Mouse (Mus musculus) R1 (cell line): ENCODE data around the gene Trp73.

ENCODE experiments used
- DNase-seq: peaks from one replicate; pipeline ENCODE4 v3.0.0-alpha.2; 2018; ENCODE audit warnings: low read depth, low spot score

The Trp73 gene

DNA sequence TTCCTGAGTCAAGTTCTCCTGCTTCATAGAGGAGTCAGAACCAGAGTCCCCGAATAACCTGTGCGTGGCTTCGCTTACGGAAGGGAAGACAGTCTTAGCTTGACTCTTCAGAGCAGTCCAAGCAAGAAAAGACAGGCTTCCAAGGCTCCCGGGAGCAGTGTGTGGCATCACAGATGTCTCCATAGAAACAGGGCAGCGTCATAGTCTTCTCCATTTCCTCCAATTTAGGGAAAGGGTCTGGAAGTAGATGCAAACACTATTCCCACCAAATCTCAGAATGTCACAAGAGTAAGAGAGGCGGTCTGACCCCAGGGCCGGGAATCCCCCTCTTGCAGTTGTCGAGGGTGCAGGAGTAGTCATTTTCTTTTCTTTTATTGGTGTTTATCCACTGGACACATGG lies 97.4 kb downstream of the Trp73 start, which contains the start of gene Ccdc27:
TSS of gene Ccdc27 (minus strand) at position 101 of the 400 bp plus-strand sequence.
- no peak for DNase-seq

DNA sequence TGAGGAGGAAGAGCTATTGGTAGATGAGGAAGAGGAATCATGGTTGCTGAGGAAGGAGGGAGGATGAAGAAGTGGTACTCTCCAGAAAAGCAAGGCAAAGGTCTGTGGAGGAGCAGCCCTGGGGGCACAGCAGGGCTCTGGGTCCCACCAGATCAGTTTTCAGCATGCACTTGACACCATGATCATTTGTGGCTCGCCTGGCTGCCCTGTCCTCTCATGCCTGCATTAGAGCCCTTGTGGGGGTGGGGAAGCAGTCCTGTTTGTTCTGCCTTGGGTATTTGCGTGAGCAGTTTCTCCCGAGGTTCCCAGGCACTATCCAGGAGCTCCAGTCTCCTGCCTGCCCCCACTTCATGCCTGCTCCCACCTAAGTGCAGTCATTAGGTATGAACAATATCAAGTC lies 102.9 kb downstream of the Trp73 start:
- no peak for DNase-seq

DNA sequence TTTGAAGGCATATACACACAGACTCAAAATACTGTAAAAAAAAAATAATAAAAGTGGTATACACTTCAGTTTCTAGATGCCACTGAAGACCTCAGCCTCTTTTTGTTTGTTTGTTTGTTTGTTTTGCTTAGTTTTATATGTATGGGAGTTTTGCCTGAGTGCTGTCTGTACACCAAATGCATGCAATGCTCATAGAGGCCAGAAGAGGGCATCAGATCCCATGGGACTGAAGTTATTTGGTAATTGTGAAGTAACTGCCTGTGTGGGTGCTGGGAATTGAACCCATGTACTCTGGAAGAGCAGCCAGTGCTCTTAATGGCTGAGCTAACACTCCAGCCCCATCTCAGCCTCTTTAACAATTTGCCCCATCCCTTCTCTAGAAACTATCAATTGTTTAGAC lies 111.4 kb downstream of the Trp73 start:
- DNase-seq, result peak; percentile 56

DNA sequence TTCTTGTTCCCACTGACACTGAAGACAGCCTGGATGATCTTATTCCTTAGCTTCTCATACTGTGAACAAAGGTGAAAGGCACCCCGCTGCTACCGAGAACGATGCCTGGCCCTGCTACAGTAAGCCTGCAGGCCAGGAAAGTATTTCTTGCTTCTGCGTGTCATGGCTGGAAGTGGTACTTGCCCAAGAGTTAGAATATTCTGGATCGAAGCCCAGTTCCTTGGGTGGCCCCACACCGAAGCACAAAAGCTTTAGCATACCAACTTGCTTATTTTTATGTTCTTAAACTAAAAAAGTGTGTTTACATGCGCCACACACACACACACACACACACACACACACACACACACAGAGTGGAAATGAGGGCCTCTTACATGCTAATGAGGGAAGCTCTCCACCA lies 111.9 kb downstream of the Trp73 start:
- no peak for DNase-seq

DNA sequence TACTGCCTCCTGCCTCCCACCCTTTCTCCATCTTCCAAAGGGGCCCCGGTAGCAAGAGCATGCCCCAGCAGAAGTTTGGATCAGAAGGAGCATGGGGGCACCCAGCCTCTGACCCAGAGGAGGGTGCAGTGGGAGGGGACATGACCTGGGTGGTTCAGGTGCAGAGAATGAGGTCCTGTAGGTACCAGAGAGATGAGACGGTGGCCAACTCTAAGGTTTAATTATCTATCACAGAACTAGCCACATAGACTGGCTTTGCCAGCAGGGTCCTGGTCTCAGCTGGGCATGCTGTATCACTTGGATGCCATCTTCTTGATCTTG lies 113.6 kb downstream of the Trp73 start:
- no peak for DNase-seq

DNA sequence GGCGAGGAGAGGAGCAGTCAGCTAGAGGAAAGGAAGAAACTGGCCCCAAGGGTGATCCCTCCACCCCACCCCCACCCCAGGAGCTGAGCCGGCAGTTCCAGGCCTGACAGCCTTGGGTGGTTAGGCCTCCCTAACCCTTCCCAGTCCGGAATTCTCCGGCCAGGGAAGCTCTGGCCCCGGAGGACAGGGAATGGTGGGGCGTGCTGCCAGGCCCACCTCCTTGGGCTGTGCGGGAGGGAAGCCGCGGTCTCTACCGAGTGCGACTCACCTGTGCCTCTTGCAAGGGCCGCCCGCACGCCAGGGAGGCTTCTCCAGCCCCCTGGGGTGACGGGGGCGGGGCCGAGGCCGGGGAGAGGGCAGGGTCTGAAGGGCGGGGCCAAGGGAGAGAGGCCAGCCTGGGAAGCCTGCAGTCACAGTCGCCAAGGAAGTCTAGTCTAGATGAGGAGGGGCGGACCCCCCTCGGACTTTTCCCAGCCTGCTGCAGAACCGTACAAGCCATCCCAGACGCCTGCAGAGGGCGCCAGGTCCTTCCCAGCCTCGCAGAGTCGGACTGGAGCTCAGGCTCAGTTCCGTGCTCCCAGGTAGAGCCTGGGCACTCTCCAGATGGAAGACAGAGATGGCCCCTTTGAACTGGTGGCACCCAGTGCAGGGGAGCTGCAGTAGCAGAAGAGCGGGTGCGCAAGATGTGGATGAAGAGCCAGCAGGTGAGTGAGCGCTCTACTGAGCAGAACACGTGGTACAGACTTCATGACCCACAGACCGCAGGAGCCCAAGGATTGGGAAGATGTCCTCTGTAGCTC lies 114.2 kb downstream of the Trp73 start, which contains the start of gene Smim1:
TSS of gene Smim1 (minus strand) at position 590 of the 800 bp plus-strand sequence.
- DNase-seq, result peak; percentile 85

DNA sequence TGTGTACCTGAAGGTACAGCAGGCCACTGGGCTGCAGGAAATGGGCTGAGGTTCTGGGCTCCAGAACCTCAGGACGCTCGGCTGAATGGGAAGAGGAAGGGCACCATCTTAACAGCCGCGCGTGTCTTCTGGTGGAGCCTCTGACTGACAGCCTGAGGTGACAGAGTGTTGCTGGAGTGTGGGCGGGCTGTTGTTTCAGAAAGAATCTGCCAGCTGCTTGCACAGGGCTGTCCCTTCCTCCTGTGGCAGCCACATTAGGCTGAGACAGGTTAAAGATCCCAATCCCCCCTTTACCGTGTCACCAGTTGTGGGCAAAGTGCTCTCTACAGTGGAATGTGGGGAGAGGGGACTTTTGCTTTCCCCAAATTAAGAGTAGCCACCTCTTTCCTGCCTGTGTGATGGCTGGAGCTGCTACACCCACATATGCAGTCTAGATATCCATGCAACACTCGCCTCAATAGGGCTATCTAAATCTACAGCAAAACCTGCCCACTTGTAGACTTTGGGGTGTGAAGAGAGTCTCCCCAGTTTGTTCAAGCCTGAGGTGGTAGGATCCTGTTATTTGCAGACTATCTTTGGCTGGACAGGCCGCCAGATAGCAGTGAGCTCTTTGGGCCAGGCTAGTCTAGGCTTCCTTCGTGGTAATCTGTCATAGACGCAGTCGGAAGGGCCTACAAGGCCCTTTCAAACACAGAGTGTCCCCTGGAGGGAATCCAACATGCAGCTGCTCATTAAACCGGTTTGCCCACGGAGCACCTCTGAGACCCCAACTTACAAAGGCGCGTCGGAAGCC lies 115.1 kb downstream of the Trp73 start:
- no peak for DNase-seq

DNA sequence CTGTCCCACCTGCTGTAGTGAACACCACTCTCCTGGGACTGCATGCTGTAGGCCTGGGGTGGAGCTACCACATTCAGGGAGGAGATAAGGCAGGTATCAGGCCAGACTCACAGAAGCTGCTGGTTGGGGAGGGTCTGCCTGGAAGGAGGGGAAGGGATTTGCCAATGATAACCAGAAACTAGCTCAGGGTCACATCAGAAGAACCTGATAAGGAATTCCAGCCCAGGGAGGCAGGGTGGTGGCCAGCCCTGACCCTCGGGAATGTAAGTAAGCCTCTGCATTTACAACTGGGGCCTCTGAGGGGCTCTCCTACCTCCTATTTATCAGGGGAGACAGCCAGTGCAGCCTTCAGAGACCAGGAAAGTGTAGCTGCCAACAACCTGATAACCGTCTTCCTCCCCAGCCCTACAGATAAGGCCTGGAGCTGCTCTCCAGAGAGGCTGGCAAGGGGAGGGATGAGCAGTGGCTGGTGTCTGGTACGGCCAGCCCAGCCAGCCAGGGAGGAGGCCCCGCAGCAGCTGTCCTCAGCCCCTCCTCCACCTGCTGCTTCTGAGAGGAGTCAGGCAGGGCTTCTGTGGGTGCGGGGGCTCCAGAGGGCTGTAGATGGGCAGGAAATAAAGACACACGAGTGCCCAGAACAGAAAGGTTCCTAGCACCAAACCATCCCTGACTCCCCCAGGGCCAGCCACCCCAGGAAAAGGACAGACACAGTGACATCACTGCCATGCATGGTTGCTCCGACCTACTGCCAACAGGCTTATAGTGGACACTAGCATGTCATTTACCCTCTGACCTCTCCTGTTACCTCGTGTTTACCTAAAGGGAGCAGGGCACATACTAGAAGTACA lies 116.0 kb downstream of the Trp73 start:
- DNase-seq, result no peak

DNA sequence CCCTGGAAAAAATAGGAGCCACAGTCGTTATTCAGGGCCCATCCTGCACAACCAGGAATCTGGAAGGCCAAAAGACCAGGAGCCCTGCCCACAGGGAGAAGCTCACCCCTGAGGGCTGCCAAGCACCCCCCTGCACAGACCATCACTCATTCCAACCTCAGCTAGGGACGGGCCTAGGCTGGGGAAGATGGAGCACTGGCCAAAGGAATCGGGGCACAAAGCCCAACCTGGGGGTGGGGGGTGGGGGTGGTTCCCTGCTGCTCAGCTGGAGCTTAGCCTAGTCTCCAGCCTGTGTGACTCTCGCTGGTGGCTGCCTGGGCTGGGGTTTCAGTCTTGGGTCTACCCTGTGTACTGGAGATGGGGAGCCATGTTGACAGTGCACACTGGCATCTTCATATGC lies 117.2 kb downstream of the Trp73 start:
- no peak for DNase-seq

DNA sequence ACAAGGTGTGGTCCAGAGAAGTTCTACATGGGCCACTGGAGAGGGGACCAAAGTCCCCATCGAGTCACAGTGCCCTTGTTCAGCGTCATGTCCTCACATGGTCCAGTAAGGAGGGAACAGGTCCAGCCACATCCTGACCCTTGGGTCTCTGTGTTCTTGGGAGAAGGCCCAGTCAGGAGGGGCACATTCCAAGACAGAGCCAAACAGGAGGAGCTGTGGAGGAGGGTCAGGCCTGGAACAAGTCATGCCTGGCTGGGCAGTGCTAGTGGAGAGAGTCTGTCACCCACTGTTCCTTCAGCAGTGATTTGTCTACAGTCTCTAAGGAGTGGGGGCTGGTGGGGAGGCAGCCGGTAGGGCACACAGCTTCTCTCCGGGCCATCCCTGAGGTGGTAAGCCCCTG lies 117.6 kb downstream of the Trp73 start:
- DNase-seq, result no peak

DNA sequence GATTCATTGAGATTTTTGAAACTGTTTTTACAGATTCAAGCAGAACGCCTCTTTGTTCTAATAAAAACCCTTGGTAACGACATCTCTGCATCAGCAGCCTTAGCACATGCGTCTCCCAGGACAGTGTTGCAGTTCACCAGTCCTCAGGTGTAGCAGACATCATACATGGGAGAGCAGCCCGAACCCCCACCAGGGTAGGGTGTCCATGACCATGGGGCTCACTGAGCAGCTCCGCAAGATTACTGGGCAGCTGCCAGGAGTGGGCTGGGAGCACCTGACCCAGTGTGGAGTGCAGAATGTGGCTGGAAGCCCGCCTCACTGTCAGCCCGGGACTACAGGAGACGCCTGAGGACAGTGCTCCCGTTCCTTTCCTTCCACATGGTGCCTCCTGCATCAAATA lies 118.6 kb downstream of the Trp73 start:
- DNase-seq, result no peak

DNA sequence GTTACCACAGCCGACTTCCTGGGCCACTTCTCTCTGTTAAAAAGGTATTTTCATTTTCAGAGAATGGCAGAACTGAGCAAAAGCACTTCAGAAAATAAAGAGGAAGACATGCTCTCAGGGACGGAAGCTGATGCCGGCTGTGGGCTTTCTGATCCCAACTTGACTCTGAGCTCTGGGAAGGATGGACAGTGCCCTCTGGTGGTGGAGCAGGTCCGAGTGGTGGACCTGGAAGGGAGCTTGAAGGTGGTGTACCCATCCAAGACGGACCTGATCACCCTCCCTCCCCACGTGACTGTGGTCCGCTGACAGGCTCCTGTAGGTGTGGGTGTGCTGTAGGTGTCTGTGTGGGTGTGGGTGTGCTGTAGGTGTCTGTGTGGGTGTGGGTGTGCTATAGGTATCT lies 120.4 kb downstream of the Trp73 start:
- DNase-seq, result peak; percentile 65

DNA sequence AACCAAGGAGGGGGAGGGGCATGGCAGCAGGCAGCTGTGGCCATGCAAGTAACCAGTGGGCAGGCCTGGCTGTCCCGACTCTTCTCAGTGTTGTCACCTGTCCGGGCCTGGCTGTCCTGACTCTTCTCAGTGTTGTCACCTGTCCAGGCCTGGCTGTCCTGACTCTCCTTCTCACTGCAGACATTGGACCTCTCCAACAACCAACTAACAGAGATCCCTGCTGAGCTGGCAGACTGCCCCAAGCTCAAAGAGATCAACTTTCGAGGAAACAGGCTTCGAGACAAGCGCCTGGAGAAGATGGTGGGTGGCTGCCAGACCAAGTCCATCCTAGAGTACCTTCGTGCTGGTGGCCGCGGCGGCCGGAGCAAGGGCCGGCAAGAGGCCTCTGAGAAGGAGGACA lies 124.5 kb downstream of the Trp73 start:
- DNase-seq, result no peak

DNA sequence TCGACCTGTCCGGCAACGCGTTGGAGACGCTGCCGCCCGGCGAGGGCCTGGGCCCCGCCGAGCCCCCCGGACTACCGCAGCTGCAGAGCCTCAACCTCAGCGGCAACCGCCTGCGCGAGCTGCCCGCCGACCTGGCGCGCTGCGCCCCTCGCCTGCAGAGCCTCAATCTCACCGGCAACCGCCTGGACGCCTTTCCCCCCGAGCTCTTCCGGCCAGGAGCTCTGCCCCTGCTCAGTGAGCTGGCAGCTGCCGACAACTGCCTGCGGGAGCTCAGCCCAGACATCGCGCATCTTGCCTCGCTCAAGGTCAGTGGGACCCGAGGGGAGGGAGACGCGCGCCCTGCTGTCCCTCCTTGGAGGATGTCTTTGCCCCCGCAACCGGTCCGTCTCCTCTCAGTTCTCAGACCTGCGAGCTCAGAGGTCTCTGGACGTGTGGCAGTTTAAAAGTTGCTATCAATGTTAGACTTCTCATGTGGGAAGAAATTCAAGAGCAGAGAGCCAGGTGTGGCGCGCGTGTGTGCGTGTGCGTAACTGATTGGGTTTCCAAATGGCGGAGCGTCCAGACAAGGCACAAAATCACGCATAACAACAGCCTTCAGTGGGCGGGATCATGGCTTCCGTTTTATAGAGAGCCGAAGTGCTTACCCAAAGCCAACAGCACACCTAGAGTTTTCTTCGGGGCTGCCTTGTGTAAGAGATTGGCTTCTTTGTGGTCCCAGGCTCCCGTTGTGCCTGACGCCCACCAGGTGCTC lies 127.7 kb downstream of the Trp73 start:
- peak; percentile 81 for DNase-seq

DNA sequence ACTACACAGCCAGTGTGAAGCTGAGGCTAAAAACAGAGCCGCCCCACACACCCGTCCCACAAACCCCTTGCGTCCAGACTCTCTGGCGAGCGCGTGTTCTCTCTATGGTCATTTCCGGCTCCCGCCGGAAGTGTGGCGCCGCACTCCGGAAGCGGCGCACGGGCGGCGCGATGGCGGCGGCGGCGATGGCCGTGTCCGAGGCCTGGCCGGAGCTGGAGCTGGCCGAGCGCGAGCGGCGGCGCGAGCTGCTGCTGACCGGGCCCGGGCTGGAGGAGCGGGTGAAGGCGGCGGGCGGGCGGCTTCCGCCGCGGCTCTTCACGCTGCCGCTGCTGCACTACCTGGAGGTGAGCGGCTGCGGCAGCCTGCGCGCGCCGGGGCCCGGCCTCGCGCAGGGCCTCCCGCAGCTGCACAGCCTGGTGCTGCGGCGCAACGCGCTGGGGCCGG lies 128.3 kb downstream of the Trp73 start, which contains the start of gene Lrrc47:
TSS of gene Lrrc47 (plus strand) at position 86 of the 444 bp plus-strand sequence.
- peak; percentile 87 for DNase-seq

DNA sequence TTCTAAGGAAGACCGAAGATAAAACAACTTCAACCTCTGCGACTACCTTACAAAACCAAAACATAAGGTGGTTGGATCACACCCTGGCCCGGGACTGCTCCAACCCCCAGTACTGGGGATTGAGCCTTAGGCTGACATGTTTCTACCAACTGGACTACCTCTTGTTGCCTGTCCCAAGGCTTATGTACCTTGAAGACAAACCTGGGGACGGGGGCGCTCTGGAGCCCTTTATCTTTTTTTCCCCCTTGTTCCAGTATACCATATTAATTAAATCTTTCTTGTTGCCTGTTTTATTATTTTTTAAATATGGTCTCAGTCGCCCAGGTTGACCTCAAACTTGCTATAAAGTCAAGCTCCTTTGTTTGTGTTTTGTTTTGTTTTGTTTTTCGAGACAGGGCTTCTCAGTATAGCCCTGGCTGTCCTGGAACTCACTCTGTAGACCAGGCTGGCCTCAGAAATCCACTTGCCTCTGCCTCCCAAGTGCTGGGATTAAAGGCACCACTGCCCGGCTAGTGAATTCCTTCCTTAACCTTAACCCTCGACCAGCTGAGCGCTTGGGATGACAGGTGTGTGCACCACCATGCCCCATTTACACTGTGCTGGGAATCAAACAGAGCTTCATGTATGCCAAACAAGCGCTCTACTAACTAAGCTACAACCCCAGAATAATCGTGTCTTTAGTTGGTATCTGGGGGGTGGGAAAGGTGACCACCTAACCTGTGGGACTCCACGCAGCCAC lies 128.9 kb downstream of the Trp73 start:
- DNase-seq, result no peak

DNA sequence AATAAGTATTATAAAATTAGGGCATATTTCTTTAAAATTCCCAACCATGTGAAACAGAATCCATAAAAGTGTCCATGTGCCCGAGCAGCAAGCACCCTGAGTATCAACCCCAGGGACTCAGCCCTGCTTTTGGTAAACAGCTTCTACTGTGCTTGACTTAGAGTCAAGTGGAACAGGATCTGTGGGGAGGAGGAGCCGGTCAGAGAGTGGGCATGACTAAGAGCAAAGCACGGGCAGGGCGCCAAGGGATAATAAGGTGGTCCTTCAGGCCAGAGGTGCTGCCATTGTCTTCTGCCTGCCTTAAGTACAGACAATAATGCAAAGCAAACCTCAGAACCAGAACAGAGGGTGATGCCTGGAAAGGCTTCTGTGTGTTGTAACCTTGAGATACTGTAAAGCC lies 132.2 kb downstream of the Trp73 start:
- no peak for DNase-seq

DNA sequence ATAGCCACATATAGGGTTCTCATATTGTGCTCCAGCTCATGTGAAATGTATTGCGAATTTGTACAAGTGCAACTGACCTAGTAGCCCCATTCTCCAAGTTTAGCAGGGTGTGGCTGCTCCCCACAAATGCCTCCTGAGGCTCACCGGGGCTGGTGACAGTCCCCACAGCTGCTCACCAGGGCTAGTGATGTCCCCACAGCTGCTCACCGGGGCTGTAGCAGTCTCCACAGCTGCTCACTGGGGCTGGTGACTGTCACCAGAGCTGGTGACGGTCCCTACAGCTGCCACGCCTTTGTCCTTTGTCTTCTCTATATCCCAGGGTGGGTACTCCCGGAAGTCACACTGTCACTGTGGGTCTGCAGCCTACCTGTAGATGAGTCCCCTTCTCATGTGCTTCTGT lies 133.7 kb downstream of the Trp73 start:
- no peak for DNase-seq
